Mouse (Mus musculus) MEL (cell line): ENCODE results near the gene Gprc5d. TPM values are rescaled to one million over a fixed set of nuclear protein-coding genes. Genes with fewer than 3 reads are reported as not detected.

Experiments
- DNase-seq: peaks from one replicate; pipeline ENCODE4 v3.0.0; 2011; ENCODE audit warnings: low read depth, low spot score
- H3K27ac ChIP-seq: 2 replicates; pipeline ENCODE4 v1.5.1; 2012; ENCODE audit warnings: low read depth, mild to moderate bottlenecking, control low read depth, low read length, moderate library complexity; ENCODE audit not compliant: control insufficient read depth
- H3K27me3 ChIP-seq, 2 experiments: fragments of 150-350 bp in 1 of 2; sonication (generic) in 1 of 2; 2 replicates each; pipeline ENCODE4 v1.6.1; 2012; ENCODE audit warnings: low read length in 2 of 2, mild to moderate bottlenecking in 2 of 2, improper control_type of control experiment in 1 of 2, moderate library complexity in 1 of 2; ENCODE audit not compliant: insufficient read depth in 2 of 2, control insufficient read depth in 1 of 2
- H3K36me3 ChIP-seq, 2 experiments: 2 replicates each; pipeline ENCODE4 v1.6.1; 2012 to 2014; ENCODE audit warnings: low read length in 2 of 2, improper control_type of control experiment in 1 of 2, inconsistent platforms in 1 of 2, mild to moderate bottlenecking in 1 of 2; ENCODE audit not compliant: insufficient read depth in 2 of 2, control insufficient read depth in 1 of 2
- H3K4me1 ChIP-seq, 2 experiments: fragments of 150-350 bp in 1 of 2; sonication (generic) in 1 of 2; 2 replicates each; pipeline ENCODE4 v1.6.1; 2012; ENCODE audit warnings: low read length in 2 of 2, improper control_type of control experiment in 1 of 2, mild to moderate bottlenecking in 1 of 2; ENCODE audit not compliant: insufficient read depth in 2 of 2, control insufficient read depth in 1 of 2
- H3K4me3 ChIP-seq, 2 experiments: fragments of 150-350 bp in 1 of 2; sonication (generic) in 1 of 2; 2 replicates each; pipeline ENCODE4 v1.5.1; 2012; ENCODE audit warnings: low read depth in 2 of 2, low read length in 2 of 2, mild to moderate bottlenecking in 2 of 2, moderate library complexity in 2 of 2, control low read depth in 1 of 2, improper control_type of control experiment in 1 of 2; ENCODE audit not compliant: control insufficient read depth in 1 of 2, insufficient read depth in 1 of 2
- H3K79me2 ChIP-seq: 2 replicates; pipeline ENCODE4 v1.6.1; 2012; ENCODE audit warnings: mild to moderate bottlenecking, low read length, moderate library complexity; ENCODE audit not compliant: control insufficient read depth, poor library complexity, insufficient read depth
- H3K9ac ChIP-seq: 2 replicates; pipeline ENCODE4 v1.6.1; 2012; ENCODE audit warnings: low read depth, mild to moderate bottlenecking, control low read depth, low read length, moderate library complexity; ENCODE audit not compliant: control insufficient read depth, poor library complexity, severe bottlenecking
- H3K9me3 ChIP-seq: fragments of 150-350 bp; sonication (generic); replicated peaks from 2 replicates; pipeline ENCODE4 v1.6.1; 2012; ENCODE audit warnings: mild to moderate bottlenecking, low read length, improper control_type of control experiment, moderate library complexity; ENCODE audit not compliant: insufficient read depth
- BHLHE40 ChIP-seq: IDR thresholded peaks from 2 replicates; pipeline ENCODE4 v1.6.1; 2012; ENCODE audit warnings: low read depth, mild to moderate bottlenecking, inconsistent platforms, low read length, improper control_type of control experiment, borderline replicate concordance
- CHD1 ChIP-seq: IDR thresholded peaks from 2 replicates; pipeline ENCODE4 v1.6.1; 2012; ENCODE audit warnings: low read depth, mild to moderate bottlenecking, inconsistent platforms, low read length, improper control_type of control experiment
- CTCF ChIP-seq, 3 experiments: IDR thresholded peaks in 2 of 3; conservative IDR thresholded peaks in 1 of 3; 2 replicates each; pipeline ENCODE4 v1.5.1; 2011 to 2012; ENCODE audit warnings: low read length in 3 of 3, low read depth in 2 of 3, mild to moderate bottlenecking in 2 of 3, improper control_type of control experiment in 1 of 3, inconsistent platforms in 1 of 3, mixed read lengths in 1 of 3, moderate library complexity in 1 of 3; ENCODE audit not compliant: control insufficient read depth in 1 of 3, insufficient read depth in 1 of 3, poor library complexity in 1 of 3, severe bottlenecking in 1 of 3
- E2F4 ChIP-seq: IDR thresholded peaks from 2 replicates; pipeline ENCODE4 v1.6.1; 2011; ENCODE audit warnings: low read depth, low read length, improper control_type of control experiment, borderline replicate concordance
- ELF1 ChIP-seq: IDR thresholded peaks from 2 replicates; pipeline ENCODE4 v1.6.1; 2014; ENCODE audit warnings: low read depth, mild to moderate bottlenecking, inconsistent platforms, low read length, improper control_type of control experiment, moderate library complexity
- EP300 ChIP-seq, 2 experiments: IDR thresholded peaks; 2 replicates each; pipeline ENCODE4 v1.6.1; 2011; ENCODE audit warnings: improper control_type of control experiment in 2 of 2, low read length in 2 of 2, low read depth in 1 of 2, mild to moderate bottlenecking in 1 of 2
- GATA1 ChIP-seq: IDR thresholded peaks from 2 replicates; pipeline ENCODE4 v1.6.1; 2011; ENCODE audit warnings: low read depth, low read length, improper control_type of control experiment
- HCFC1 ChIP-seq: IDR thresholded peaks from 2 replicates; pipeline ENCODE4 v1.6.1; 2012; ENCODE audit warnings: low read depth, mild to moderate bottlenecking, inconsistent platforms, low read length, improper control_type of control experiment, moderate library complexity
- JUND ChIP-seq: IDR thresholded peaks from 2 replicates; pipeline ENCODE4 v1.6.1; 2011; ENCODE audit warnings: low read depth, mild to moderate bottlenecking, improper control_type of control experiment, low read length
- MAFK ChIP-seq: IDR thresholded peaks from 2 replicates; pipeline ENCODE4 v1.6.1; 2011; ENCODE audit warnings: low read depth, mild to moderate bottlenecking, low read length, improper control_type of control experiment, borderline replicate concordance
- MAX ChIP-seq: IDR thresholded peaks from 2 replicates; pipeline ENCODE4 v1.6.1; 2011; ENCODE audit warnings: low read length, improper control_type of control experiment
- MAZ ChIP-seq: IDR thresholded peaks from 2 replicates; pipeline ENCODE4 v1.6.1; 2012; ENCODE audit warnings: low read depth, mild to moderate bottlenecking, inconsistent platforms, low read length, improper control_type of control experiment
- MXI1 ChIP-seq: IDR thresholded peaks from 2 replicates; pipeline ENCODE4 v1.6.1; 2011; ENCODE audit warnings: mild to moderate bottlenecking, low read depth, low read length, improper control_type of control experiment
- MYB ChIP-seq: IDR thresholded peaks from 2 replicates; pipeline ENCODE4 v1.6.1; 2011; ENCODE audit warnings: mild to moderate bottlenecking, low read depth, low read length, improper control_type of control experiment
- NELFE ChIP-seq: IDR thresholded peaks from 2 replicates; pipeline ENCODE4 v1.6.1; 2011; ENCODE audit warnings: low read depth, low read length, improper control_type of control experiment
- NRF1 ChIP-seq: IDR thresholded peaks from 2 replicates; pipeline ENCODE4 v1.6.1; 2014; ENCODE audit warnings: low read depth, mild to moderate bottlenecking, inconsistent platforms, low read length, improper control_type of control experiment, moderate library complexity; ENCODE audit not compliant: poor library complexity, insufficient read depth, severe bottlenecking
- POLR2A ChIP-seq, 2 experiments: IDR thresholded peaks; 2 replicates each; pipeline ENCODE4 v1.6.1; 2011 to 2012; ENCODE audit warnings: low read length in 2 of 2, mild to moderate bottlenecking in 2 of 2, control low read depth in 1 of 2, improper control_type of control experiment in 1 of 2, low read depth in 1 of 2, moderate library complexity in 1 of 2; ENCODE audit not compliant: control insufficient read depth in 1 of 2, insufficient read depth in 1 of 2, poor library complexity in 1 of 2
- POLR2AphosphoS5 ChIP-seq: IDR thresholded peaks from 2 replicates; pipeline ENCODE4 v1.6.1; 2012; ENCODE audit warnings: low read depth, borderline replicate concordance, mild to moderate bottlenecking, inconsistent platforms, low read length, moderate library complexity, mixed read lengths
- SIN3A ChIP-seq: IDR thresholded peaks from 2 replicates; pipeline ENCODE4 v1.6.1; 2012; ENCODE audit warnings: low read length, improper control_type of control experiment, inconsistent platforms
- TAL1 ChIP-seq: IDR thresholded peaks from 2 replicates; pipeline ENCODE4 v1.6.1; 2012; ENCODE audit warnings: mild to moderate bottlenecking, inconsistent platforms, low read length, moderate library complexity, mixed read lengths
- TBP ChIP-seq: IDR thresholded peaks from 2 replicates; pipeline ENCODE4 v1.8.0; 2011; ENCODE audit warnings: low read depth, low read length, improper control_type of control experiment
- TCF12 ChIP-seq: IDR thresholded peaks from 2 replicates; pipeline ENCODE4 v1.6.1; 2014; ENCODE audit warnings: low read depth, mild to moderate bottlenecking, inconsistent platforms, low read length, improper control_type of control experiment, moderate library complexity
- USF2 ChIP-seq, 2 experiments: IDR thresholded peaks; 2 replicates each; pipeline ENCODE4 v1.6.1; 2011 to 2012; ENCODE audit warnings: improper control_type of control experiment in 2 of 2, low read length in 2 of 2, borderline replicate concordance in 1 of 2, inconsistent platforms in 1 of 2, low read depth in 1 of 2, mild to moderate bottlenecking in 1 of 2; ENCODE audit not compliant: insufficient read depth in 1 of 2
- ZMIZ1 ChIP-seq: IDR thresholded peaks from 2 replicates; pipeline ENCODE4 v1.6.1; 2012; ENCODE audit warnings: low read depth, mild to moderate bottlenecking, inconsistent platforms, low read length, improper control_type of control experiment, moderate library complexity
- polyA plus RNA-seq, 2 experiments: library from polyadenylated mRNA; stranded (reverse) in 1 of 2; unstranded in 1 of 2; fragments of >175 nt in 1 of 2; fragments of >200 nt in 1 of 2; gene quantifications; 2 replicates each; pipeline versions ENCODE4 v1.2.1 to v1.2.4; 2012; ENCODE audit warnings: low replicate concordance in 2 of 2, low read depth in 1 of 2; ENCODE audit not compliant: insufficient read length in 2 of 2, insufficient read depth in 1 of 2, missing spikeins in 1 of 2
- total RNA-seq: library from RNA; depleted of rRNA; stranded (reverse); fragments of 300-350 nt; gene quantifications from 2 replicates; pipeline ENCODE4 v1.2.3, GENCODE M21; 2012

Gene Gprc5d
- total and polyA plus RNA-seq, 3 experiments, result not detected

GRCm38 (mm10) chr6:135143151-135143550 is 25.1 kb upstream of the Gprc5d start:
- no peak overlapping the region for H3K4me3 ChIP-seq
- no peaks in the 10 kb centered on the region for H3K27me3 ChIP-seq
- no peaks in the 10 kb centered on the region for H3K79me2 ChIP-seq
- H3K9me3 ChIP-seq, result no peaks in the 10 kb centered on the region
- TF ChIP-seq TAL1 (0 out of 2 replicates have a peak, but pooled peaks have one; percentile 34), CTCF (IDR thresholded peaks at IDR 0.05 in 2 of 3, conservative IDR thresholded peaks at IDR 0.05 in 1 of 3; ENCODE audit: control insufficient read depth in 1 of 3, insufficient read depth in 1 of 3, low read depth in 2 of 3, low read length in 3 of 3, poor library complexity in 1 of 3, severe bottlenecking in 1 of 3) (no peak)
- no peaks in the 10 kb centered on the region for H3K36me3 ChIP-seq
- no peak overlapping the region for H3K27ac ChIP-seq
- H3K9ac ChIP-seq, result no peak overlapping the region
- no peak for DNase-seq
- H3K4me1 ChIP-seq, result no peaks in the 10 kb centered on the region; a peak in 1 of 4 replicates

GRCm38 (mm10) chr6:135141451-135142147 is 23.5 kb upstream of the Gprc5d start:
- Histone ChIP-seq H3K9me3 (no peaks in the 10 kb centered on the region), H3K4me1 (no peaks in the 10 kb centered on the region; a peak in 1 of 4 replicates), H3K79me2 (no peaks in the 10 kb centered on the region), H3K4me3 (no peak overlapping the region), H3K9ac (no peak overlapping the region), H3K27me3 (no peaks in the 10 kb centered on the region), H3K27ac (no peak overlapping the region), H3K36me3 (no peaks in the 10 kb centered on the region)
- peak; percentile 19 for DNase-seq
- TF ChIP-seq NRF1 (no peak), JUND (no peak), ZMIZ1 (no peak), ELF1 (no peak), USF2 (IDR thresholded peaks at IDR 0.05; ENCODE audit: borderline replicate concordance in 1 of 2, insufficient read depth in 1 of 2, low read depth in 1 of 2, low read length in 2 of 2) (no peak), TBP (no peak), MXI1 (peak; percentile 54; the same call in 1 of the 2 replicates), SIN3A (0 out of 2 replicates have a peak, but pooled peaks have one; percentile 23), POLR2A (IDR thresholded peaks at IDR 0.05; ENCODE audit: control insufficient read depth in 1 of 2, insufficient read depth in 1 of 2, low read depth in 1 of 2, low read length in 2 of 2, poor library complexity in 1 of 2) (no peak), NELFE (no peak), BHLHE40 (peak; percentile 58; the same call in 1 of the 2 replicates)

DNA sequence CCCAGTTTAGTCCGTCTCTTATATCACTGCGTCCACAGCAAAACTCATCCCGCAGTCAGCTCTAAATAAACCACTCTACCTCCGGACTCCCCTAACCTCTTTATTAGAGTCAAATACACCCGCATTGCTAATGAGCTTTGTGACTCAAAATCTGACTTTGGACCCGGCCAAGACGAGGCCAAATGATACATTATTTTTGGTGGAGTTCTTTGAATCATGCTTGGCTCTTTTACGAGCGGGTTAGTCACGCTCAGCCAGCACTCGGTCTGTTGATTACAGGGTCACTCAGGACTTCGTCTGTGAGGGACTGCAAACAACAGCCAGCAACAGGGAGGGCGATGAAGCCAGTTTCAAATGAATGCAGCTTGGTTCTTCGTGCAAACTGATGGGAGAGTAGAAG is 20.7 kb upstream of the Gprc5d start:
- no peak overlapping the region for H3K27ac ChIP-seq
- no peak overlapping the region for H3K9ac ChIP-seq
- H3K4me3 ChIP-seq, result no peak overlapping the region
- TF ChIP-seq CHD1 (no peak), MAX (no peak), EP300 (IDR thresholded peaks at IDR 0.05; ENCODE audit: low read depth in 1 of 2, low read length in 2 of 2) (no peak), ZMIZ1 (no peak), POLR2AphosphoS5 (no peak), E2F4 (no peak), TBP (no peak), BHLHE40 (no peak), HCFC1 (no peak), MAFK (no peak), MAZ (no peak), SIN3A (no peak), MYB (no peak), MXI1 (no peak), JUND (no peak), NELFE (no peak), TCF12 (no peak), GATA1 (no peak)
- no peaks in the 10 kb centered on the region for H3K27me3 ChIP-seq
- no peaks in the 10 kb centered on the region; a peak in 1 of 4 replicates for H3K4me1 ChIP-seq
- no peaks in the 10 kb centered on the region for H3K9me3 ChIP-seq
- H3K79me2 ChIP-seq, result no peaks in the 10 kb centered on the region
- DNase-seq, result no peak
- H3K36me3 ChIP-seq, result no peaks in the 10 kb centered on the region
